Mouse (Mus musculus): ENCODE results near the gene Atp8a1. TPM values are rescaled to one million over a fixed set of nuclear protein-coding genes. Genes with fewer than 3 reads are reported as not detected.

The Atp8a1 gene
- polyA plus RNA-seq, 1 experiment from 2014 or later = 25.7 TPM

DNA sequence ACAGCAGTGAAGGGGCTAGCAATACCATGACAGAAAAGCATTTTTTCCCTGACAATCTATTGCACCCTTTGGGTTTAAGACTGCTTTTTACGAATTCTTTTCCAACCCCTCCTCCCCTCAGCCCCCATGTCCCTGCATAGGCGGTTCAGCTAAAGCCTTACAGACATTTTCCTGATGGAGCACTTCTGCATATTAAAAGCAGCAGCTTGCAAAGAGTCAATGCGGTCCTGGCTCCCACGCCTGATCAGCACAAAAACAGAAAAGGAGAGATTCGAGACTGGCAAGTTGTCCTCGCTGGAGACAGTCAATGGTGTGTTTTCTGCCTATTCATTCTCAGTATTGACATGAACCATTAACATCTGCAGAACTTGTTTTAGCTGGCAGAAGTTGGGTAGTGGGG, 184.5 kb downstream of the Atp8a1 start:
- H3K4me1 ChIP-seq (replicated peaks; ENCODE audit: control insufficient read depth, insufficient read depth, low read length) = 0 out of 2 replicates have a peak, but pooled peaks cover 2% of the 10 kb centered on the region
- DNase-seq (ENCODE audit: low spot score) (no peak), ATAC-seq (replicated peaks; ENCODE audit: low FRiP score) (no peak)
- H3K4me3 ChIP-seq (ENCODE audit: low read depth, low read length) = no peak overlapping the region
- no peaks in the 10 kb centered on the region for H3K9me3 ChIP-seq (ENCODE audit: control insufficient read depth, low read length)
- WGBS = 39% methylated on average over 6 of the region's 6 CpGs
- H3K27ac ChIP-seq (ENCODE audit: low read depth, low read length) = no peak overlapping the region
- H3K27me3 ChIP-seq (ENCODE audit: control insufficient read depth, insufficient read depth, low read length) = peaks cover 3% of the 10 kb centered on the region; the same call in 1 of the 2 replicates
- no peaks in the 10 kb centered on the region; the same call in 1 of the 2 replicates for H3K36me3 ChIP-seq (ENCODE audit: control insufficient read depth, insufficient read depth, low read length)
- H3K9ac ChIP-seq (ENCODE audit: low read length) = no peak overlapping the region
- H3K4me2 ChIP-seq (ENCODE audit: low read depth, low read length, severe bottlenecking) = no peak overlapping the region

DNA sequence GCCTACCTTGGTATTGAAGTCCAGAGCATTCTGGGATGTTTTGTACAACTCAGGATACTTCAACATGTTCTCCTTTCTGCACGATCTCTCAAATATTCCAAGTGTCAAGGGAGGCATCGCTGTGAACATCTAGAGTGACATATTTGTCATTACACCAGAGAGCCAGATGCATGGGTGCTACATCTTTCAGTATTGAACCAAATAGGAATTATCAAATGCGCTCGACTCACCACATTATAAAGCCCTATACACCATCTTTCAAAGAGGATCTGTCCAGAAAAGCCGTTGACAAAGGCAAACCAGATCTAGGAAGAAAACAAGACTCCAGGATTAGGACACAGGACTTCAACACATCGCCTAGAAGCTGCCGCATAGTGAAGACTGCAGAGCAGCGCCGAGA, 187.4 kb downstream of the Atp8a1 start:
- no peak for DNase-seq (ENCODE audit: low spot score)
- Histone ChIP-seq H3K4me2 (ENCODE audit: low read depth, low read length, severe bottlenecking) (no peak overlapping the region), H3K27me3 (ENCODE audit: control insufficient read depth, insufficient read depth, low read length) (peaks cover 5% of the 10 kb centered on the region; the same call in 1 of the 2 replicates), H3K4me1 (replicated peaks; ENCODE audit: control insufficient read depth, insufficient read depth, low read length) (peaks cover 6% of the 10 kb centered on the region; the same call in 1 of the 2 replicates), H3K4me3 (ENCODE audit: low read depth, low read length) (no peak overlapping the region), H3K9me3 (ENCODE audit: control insufficient read depth, low read length) (no peaks in the 10 kb centered on the region), H3K27ac (ENCODE audit: low read depth, low read length) (no peak overlapping the region), H3K9ac (ENCODE audit: low read length) (no peak overlapping the region), H3K36me3 (ENCODE audit: control insufficient read depth, insufficient read depth, low read length) (no peaks in the 10 kb centered on the region)
- ATAC-seq (replicated peaks; ENCODE audit: low FRiP score) = no peak
- 84% methylated on average over 9 of the region's 9 CpGs for WGBS

DNA sequence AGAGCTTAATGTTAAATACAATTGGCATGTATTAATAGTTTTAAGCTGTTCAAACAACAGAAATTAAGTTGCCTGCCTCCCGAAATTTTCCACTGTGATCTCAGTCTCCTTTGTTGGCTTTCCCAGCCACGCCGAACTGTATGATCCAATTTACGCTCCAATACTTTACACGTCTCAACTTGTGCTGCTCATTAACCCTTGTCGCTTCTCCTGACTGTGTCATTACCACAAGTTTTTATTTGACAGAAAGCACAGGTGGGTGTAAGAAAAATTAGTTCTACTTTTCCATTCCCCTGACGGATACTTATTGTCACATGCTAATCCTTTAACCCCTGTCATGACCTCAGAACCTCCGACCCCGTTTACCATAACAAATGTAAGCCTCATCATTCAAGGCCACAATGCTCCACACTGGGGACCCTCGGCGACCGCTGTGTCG, 190.4 kb downstream of the Atp8a1 start:
- DNase-seq (ENCODE audit: low spot score) = no peak
- 0 out of 2 replicates have a peak, but pooled peaks cover 2% of the 10 kb centered on the region for H3K36me3 ChIP-seq (ENCODE audit: control insufficient read depth, insufficient read depth, low read length)
- peaks cover 3% of the 10 kb centered on the region; the same call in 1 of the 2 replicates for H3K4me1 ChIP-seq (replicated peaks; ENCODE audit: control insufficient read depth, insufficient read depth, low read length)
- H3K27me3 ChIP-seq (ENCODE audit: control insufficient read depth, insufficient read depth, low read length) = peaks cover 5% of the 10 kb centered on the region; the same call in 1 of the 2 replicates
- H3K9ac ChIP-seq (ENCODE audit: low read length) = no peak overlapping the region
- whole genome bisulfite sequencing = 12% methylated on average over 13 of the region's 13 CpGs
- H3K27ac ChIP-seq (ENCODE audit: low read depth, low read length) = no peak overlapping the region
- no peak overlapping the region for H3K4me2 ChIP-seq (ENCODE audit: low read depth, low read length, severe bottlenecking)
- no peak overlapping the region for H3K4me3 ChIP-seq (ENCODE audit: low read depth, low read length)
- ATAC-seq (replicated peaks; ENCODE audit: low FRiP score) = peak; percentile 71
- no peaks in the 10 kb centered on the region for H3K9me3 ChIP-seq (ENCODE audit: control insufficient read depth, low read length)

DNA sequence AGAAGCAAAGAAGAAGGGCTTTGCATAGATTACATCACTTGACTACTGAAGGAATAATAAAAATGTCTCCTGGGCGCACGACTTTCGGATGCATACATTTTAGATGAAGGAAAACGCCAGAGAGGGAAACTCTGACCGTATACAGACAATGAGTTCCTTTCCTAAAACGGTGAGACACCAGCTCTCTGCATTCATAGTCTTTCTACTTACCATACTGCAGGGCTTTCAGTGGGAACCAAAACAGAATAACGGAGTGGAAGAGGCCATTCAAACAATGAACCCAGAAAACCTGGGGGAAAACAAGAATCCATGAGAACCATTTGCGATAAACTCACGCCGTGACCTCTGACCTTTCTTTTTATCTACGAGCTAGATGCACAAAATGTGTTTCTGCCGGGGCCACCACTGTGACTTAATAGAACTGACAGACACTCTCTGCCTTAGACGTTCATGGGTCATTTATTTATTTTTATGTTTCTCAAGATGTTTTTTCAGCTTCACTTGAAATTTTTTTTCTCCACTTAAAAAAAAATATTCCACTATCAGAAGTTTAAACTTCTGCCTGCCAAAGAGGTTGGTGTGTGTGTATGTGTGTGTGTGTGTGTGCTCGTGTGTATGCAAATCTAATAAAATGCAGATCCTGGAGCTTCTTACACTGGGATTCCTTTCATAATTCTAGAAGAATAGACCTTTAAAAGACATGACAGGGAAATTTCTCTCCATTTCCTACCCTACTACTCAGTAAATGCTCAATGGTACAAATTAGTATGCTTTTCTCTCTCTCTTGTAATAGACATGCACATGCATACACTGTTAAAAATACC, 191.3 kb downstream of the Atp8a1 start:
- no peak overlapping the region for H3K4me2 ChIP-seq (ENCODE audit: low read depth, low read length, severe bottlenecking)
- ATAC-seq (replicated peaks; ENCODE audit: low FRiP score) (no peak), DNase-seq (ENCODE audit: low spot score) (no peak)
- H3K27me3 ChIP-seq (ENCODE audit: control insufficient read depth, insufficient read depth, low read length) = peaks cover 5% of the 10 kb centered on the region; the same call in 1 of the 2 replicates
- H3K4me1 ChIP-seq (replicated peaks; ENCODE audit: control insufficient read depth, insufficient read depth, low read length) = peaks cover 3% of the 10 kb centered on the region; the same call in 1 of the 2 replicates
- no peak overlapping the region for H3K4me3 ChIP-seq (ENCODE audit: low read depth, low read length)
- 0 out of 2 replicates have a peak, but pooled peaks cover 2% of the 10 kb centered on the region for H3K36me3 ChIP-seq (ENCODE audit: control insufficient read depth, insufficient read depth, low read length)
- H3K9me3 ChIP-seq (ENCODE audit: control insufficient read depth, low read length) = no peaks in the 10 kb centered on the region
- H3K27ac ChIP-seq (ENCODE audit: low read depth, low read length) = no peak overlapping the region
- WGBS = 28% methylated on average over 14 of the region's 14 CpGs
- no peak overlapping the region for H3K9ac ChIP-seq (ENCODE audit: low read length)

DNA sequence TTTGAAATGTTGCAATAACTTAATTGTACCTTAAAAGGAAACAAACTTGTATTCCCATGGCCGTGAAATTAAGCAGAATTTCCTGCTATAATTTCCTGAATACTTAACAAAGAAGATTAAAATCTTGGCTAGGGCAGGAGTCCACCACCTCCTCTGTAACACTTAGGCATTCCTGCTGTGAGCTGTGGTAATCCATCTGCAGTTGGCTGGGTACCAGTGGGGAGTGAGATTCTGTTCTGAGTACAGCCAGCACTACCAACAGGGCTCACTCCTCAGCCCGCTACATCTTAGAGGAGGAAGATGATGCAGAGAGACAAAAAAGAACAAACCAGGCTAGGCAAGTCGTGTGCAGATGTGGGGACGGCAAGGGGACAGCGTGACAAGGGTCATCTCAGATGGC, 192.7 kb downstream of the Atp8a1 start:
- no peak overlapping the region for H3K27ac ChIP-seq (ENCODE audit: low read depth, low read length)
- ATAC-seq (replicated peaks; ENCODE audit: low FRiP score) = no peak
- peaks cover 3% of the 10 kb centered on the region; the same call in 1 of the 2 replicates for H3K4me1 ChIP-seq (replicated peaks; ENCODE audit: control insufficient read depth, insufficient read depth, low read length)

DNA sequence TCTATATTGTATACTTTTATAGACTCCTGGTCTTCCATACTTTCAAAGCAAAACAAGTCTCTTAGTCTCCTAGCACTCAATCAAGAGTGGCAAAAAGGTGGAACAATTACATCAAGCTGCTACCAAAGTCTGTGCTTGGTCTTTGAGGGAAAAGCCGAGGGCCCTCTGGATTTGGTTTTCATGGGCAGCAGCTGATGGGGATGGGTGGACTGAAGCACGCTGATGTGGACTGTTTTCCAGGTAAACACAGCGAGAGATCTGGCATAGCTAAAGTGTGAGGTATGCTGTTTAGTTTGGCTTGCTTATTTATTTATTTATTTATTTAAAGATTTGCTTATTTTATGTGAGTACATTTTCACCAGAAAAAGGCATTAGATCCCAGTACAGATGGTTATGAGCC, 193.7 kb downstream of the Atp8a1 start:
- no peak overlapping the region for H3K27ac ChIP-seq (ENCODE audit: low read depth, low read length)
- H3K27me3 ChIP-seq (ENCODE audit: control insufficient read depth, insufficient read depth, low read length) = peaks cover 2% of the 10 kb centered on the region; the same call in 1 of the 2 replicates
- peaks cover 3% of the 10 kb centered on the region; the same call in 1 of the 2 replicates for H3K4me1 ChIP-seq (replicated peaks; ENCODE audit: control insufficient read depth, insufficient read depth, low read length)
- H3K4me3 ChIP-seq (ENCODE audit: low read depth, low read length) = no peak overlapping the region
- H3K9ac ChIP-seq (ENCODE audit: low read length) = no peak overlapping the region
- DNase-seq (ENCODE audit: low spot score) = no peak
- H3K4me2 ChIP-seq (ENCODE audit: low read depth, low read length, severe bottlenecking) = no peak overlapping the region
- WGBS = 95% methylated on average over 3 of the region's 3 CpGs
- H3K9me3 ChIP-seq (ENCODE audit: control insufficient read depth, low read length) = no peaks in the 10 kb centered on the region
- ATAC-seq (replicated peaks; ENCODE audit: low FRiP score) = no peak
- H3K36me3 ChIP-seq (ENCODE audit: control insufficient read depth, insufficient read depth, low read length) = 0 out of 2 replicates have a peak, but pooled peaks cover 2% of the 10 kb centered on the region

More for the DNA sequence above, 192.7 kb downstream of the Atp8a1 start:
- no peak overlapping the region for H3K9ac ChIP-seq (ENCODE audit: low read length)
- no peak overlapping the region for H3K4me2 ChIP-seq (ENCODE audit: low read depth, low read length, severe bottlenecking)
- 63% methylated on average over 5 of the region's 5 CpGs for WGBS
- H3K27me3 ChIP-seq (ENCODE audit: control insufficient read depth, insufficient read depth, low read length) = peaks cover 5% of the 10 kb centered on the region; the same call in 1 of the 2 replicates
- H3K36me3 ChIP-seq (ENCODE audit: control insufficient read depth, insufficient read depth, low read length) = 0 out of 2 replicates have a peak, but pooled peaks cover 2% of the 10 kb centered on the region
- no peak for DNase-seq (ENCODE audit: low spot score)
- H3K9me3 ChIP-seq (ENCODE audit: control insufficient read depth, low read length) = no peaks in the 10 kb centered on the region
- H3K4me3 ChIP-seq (ENCODE audit: low read depth, low read length) = no peak overlapping the region

DNA sequence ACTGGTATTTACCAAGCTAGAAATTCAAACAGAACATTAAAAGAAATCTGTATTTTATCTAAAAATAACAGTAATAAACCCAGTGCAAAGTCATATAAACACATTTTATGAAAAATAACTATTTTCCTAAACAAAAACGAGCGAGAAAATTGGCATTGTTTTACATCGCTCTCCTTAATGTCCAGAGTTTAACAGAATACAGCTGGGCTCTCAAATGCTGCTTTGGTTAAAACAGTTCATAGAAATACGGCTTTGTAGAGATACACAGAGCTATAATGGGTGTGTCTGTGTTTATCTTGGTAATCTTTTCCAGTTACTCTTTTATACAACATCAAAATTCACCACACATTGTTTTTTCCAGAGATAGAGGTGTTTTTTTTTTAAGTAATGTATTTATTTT, 194.8 kb downstream of the Atp8a1 start:
- WGBS = 89% methylated on average over 4 of the region's 4 CpGs
- DNase-seq (ENCODE audit: low spot score) = no peak
- Histone ChIP-seq H3K27me3 (ENCODE audit: control insufficient read depth, insufficient read depth, low read length) (peaks cover 2% of the 10 kb centered on the region; the same call in 1 of the 2 replicates), H3K4me3 (ENCODE audit: low read depth, low read length) (no peak overlapping the region), H3K4me1 (replicated peaks; ENCODE audit: control insufficient read depth, insufficient read depth, low read length) (peaks cover 2% of the 10 kb centered on the region; the same call in 1 of the 2 replicates), H3K27ac (ENCODE audit: low read depth, low read length) (no peak overlapping the region), H3K9me3 (ENCODE audit: control insufficient read depth, low read length) (no peaks in the 10 kb centered on the region), H3K36me3 (ENCODE audit: control insufficient read depth, insufficient read depth, low read length) (0 out of 2 replicates have a peak, but pooled peaks cover 2% of the 10 kb centered on the region), H3K9ac (ENCODE audit: low read length) (no peak overlapping the region), H3K4me2 (ENCODE audit: low read depth, low read length, severe bottlenecking) (no peak overlapping the region)
- ATAC-seq (replicated peaks; ENCODE audit: low FRiP score) = no peak

DNA sequence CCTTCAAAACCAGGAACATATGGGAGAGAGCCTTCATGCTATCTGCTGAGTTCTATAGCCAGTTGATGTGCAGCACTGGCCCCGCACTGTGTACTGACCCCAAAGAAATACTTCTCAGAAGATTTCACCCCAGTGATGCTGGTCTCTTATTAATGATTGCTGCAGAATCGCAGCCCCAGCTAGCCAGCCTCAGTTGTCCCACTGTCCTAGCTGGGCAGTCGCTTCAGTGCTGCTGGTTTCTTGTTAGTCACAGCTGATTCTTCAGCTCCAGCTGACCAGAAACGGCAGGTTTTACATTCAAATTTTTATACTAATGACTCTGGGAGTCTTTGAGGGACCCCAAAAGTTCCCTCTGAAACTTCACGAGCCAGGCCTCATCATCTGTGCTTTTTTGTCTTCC, 197.2 kb downstream of the Atp8a1 start:
- H3K27ac ChIP-seq (ENCODE audit: low read depth, low read length) = no peak overlapping the region
- no peaks in the 10 kb centered on the region for H3K9me3 ChIP-seq (ENCODE audit: control insufficient read depth, low read length)
- H3K4me3 ChIP-seq (ENCODE audit: low read depth, low read length) = no peak overlapping the region
- no peaks in the 10 kb centered on the region for H3K27me3 ChIP-seq (ENCODE audit: control insufficient read depth, insufficient read depth, low read length)
- ATAC-seq (replicated peaks; ENCODE audit: low FRiP score) (no peak), DNase-seq (ENCODE audit: low spot score) (no peak)
- WGBS = 92% methylated on average over 5 of the region's 5 CpGs
- H3K4me1 ChIP-seq (replicated peaks; ENCODE audit: control insufficient read depth, insufficient read depth, low read length) = no peaks in the 10 kb centered on the region
- 0 out of 2 replicates have a peak, but pooled peaks cover 2% of the 10 kb centered on the region for H3K36me3 ChIP-seq (ENCODE audit: control insufficient read depth, insufficient read depth, low read length)
- H3K9ac ChIP-seq (ENCODE audit: low read length) = no peak overlapping the region
- no peak overlapping the region for H3K4me2 ChIP-seq (ENCODE audit: low read depth, low read length, severe bottlenecking)
